In the genomic region with DNA sequence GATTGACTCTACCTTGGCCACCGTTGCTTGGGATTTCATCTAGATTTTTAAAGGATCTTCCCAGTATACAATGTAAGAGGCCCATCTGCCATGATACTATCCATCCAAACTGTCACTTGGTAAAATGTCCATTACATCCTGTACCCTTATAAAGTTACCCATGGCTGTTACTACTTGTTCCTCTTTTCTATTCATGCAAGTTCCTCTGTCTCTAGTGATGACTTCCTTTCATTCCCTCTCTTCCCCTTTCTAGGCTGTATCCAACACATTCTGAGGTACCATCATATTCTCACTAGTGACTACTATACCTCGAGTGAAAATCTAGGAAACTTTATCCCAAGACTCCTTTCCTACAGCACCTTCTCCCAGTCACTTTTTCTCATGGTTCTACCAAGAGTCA, we compare ENCODE assay signal across 19 mouse cellular contexts.
A peak's percentile ranks its signal among the peaks of the same experiment; 100 is the strongest.
DNase-seq lines count a peak whose midpoint lies in the region; ATAC-seq and TF ChIP-seq lines count a peak whose summit lies in the region.
"Had no signal": no experiment of that assay in that cellular context is flagged by ENCODE, and none has a peak within 500 bp of the region (broad histone marks: within the 10 kb centered on the region; RNA-seq: fewer than 3 reads in every experiment).

No protein-coding gene starts in this region.

- no peak overlapping the region for H3K4me2 ChIP-seq in intestine, embryonic 16.5 days (ENCODE audit: low read depth, low read length)
- peak overlapping the region; percentile 69 for H3K4me2 ChIP-seq in myocyte (ENCODE audit: low read depth)
- H3K4me2 ChIP-seq in neural tube, embryonic 15.5 days: no peak overlapping the region
- H3K4me2 ChIP-seq: forebrain, embryonic 13.5 days; heart, embryonic 13.5 days; hindbrain, embryonic 14.5 days had no signal

- no peak overlapping the region for H3K9ac ChIP-seq in intestine, embryonic 16.5 days (ENCODE audit: low read depth, low read length)
- H3K9ac ChIP-seq in neural tube, embryonic 15.5 days (replicated peaks): no peak overlapping the region
- H3K9ac ChIP-seq: forebrain, embryonic 13.5 days; forebrain, postnatal 0 days; heart, embryonic 13.5 days; hindbrain, embryonic 14.5 days had no signal

- TF ChIP-seq CTCF in lung, adult 2 months (IDR thresholded peaks at IDR 0.05; ENCODE audit: insufficient read depth, low read length): no peak

- WGBS in intestine, embryonic 16.5 days: 90% methylated on average over 2 of the region's 2 CpGs
- 85% methylated on average over 2 of the region's 2 CpGs for WGBS in neural tube, embryonic 15.5 days
- WGBS in lung, adult 2 months: 66% methylated on average over 2 of the region's 2 CpGs

- H3K4me3 ChIP-seq in intestine, embryonic 16.5 days (ENCODE audit: low read length): no peak overlapping the region
- no peak overlapping the region for H3K4me3 ChIP-seq in myocyte
- H3K4me3 ChIP-seq in neural tube, embryonic 15.5 days (replicated peaks): no peak overlapping the region
- no peak overlapping the region for H3K4me3 ChIP-seq in lung, adult 2 months (replicated peaks; ENCODE audit: extremely low read depth, low read depth, low read length)
- H3K4me3 ChIP-seq: embryonic facial prominence, embryonic 10.5 days; forebrain, embryonic 13.5 days; heart, embryonic 13.5 days had no signal

- H3K4me1 ChIP-seq in intestine, embryonic 16.5 days (ENCODE audit: control insufficient read depth, insufficient read depth, low read length): no peaks in the 10 kb centered on the region
- H3K4me1 ChIP-seq in neural tube, embryonic 15.5 days: peaks cover 3% of the 10 kb centered on the region
- no peaks in the 10 kb centered on the region for H3K4me1 ChIP-seq in lung, adult 2 months (ENCODE audit: control insufficient read depth, insufficient read depth, low read length)
- H3K4me1 ChIP-seq: embryonic facial prominence, embryonic 10.5 days; forebrain, embryonic 13.5 days had no signal

- H3K9me3 ChIP-seq in intestine, embryonic 16.5 days (ENCODE audit: control insufficient read depth, low read length): no peaks in the 10 kb centered on the region
- H3K9me3 ChIP-seq in neural tube, embryonic 15.5 days (replicated peaks): no peaks in the 10 kb centered on the region
- H3K9me3 ChIP-seq: embryonic facial prominence, embryonic 10.5 days; forebrain, embryonic 13.5 days; heart, embryonic 13.5 days had no signal

- no peak for DNase-seq in adrenal gland, adult (ENCODE audit: inconsistent age in 2 of 2, low spot score in 1 of 2)
- DNase-seq in lung, adult 2 months: no peak
- no peak for DNase-seq in gastrocnemius, adult 8-10 months (ENCODE audit: low spot score in 2 of 2)
- DNase-seq: adrenal gland, adult 8-10 months; cerebellum, adult 11-12 months; cerebellum, adult 9-10 months; cerebellum, postnatal 25 days; forebrain, postnatal 0 days; gastrocnemius, postnatal 25 days; heart, postnatal 36 days had no signal

- peak overlapping the region; percentile 84 for H3K27ac ChIP-seq in intestine, embryonic 16.5 days (ENCODE audit: low read length)
- no peak overlapping the region for H3K27ac ChIP-seq in neural tube, embryonic 15.5 days (replicated peaks)
- H3K27ac ChIP-seq: embryonic facial prominence, embryonic 10.5 days; forebrain, embryonic 13.5 days; heart, embryonic 13.5 days; hindbrain, embryonic 14.5 days had no signal

- no peaks in the 10 kb centered on the region for H3K27me3 ChIP-seq in intestine, embryonic 16.5 days (replicated peaks; ENCODE audit: control insufficient read depth, insufficient read depth, low read length)
- no peaks in the 10 kb centered on the region for H3K27me3 ChIP-seq in myocyte (ENCODE audit: control insufficient read depth, insufficient read depth, insufficient read length)
- no peaks in the 10 kb centered on the region for H3K27me3 ChIP-seq in neural tube, embryonic 15.5 days (replicated peaks)
- H3K27me3 ChIP-seq: CH12.LX; forebrain, embryonic 13.5 days had no signal

- H3K79me2 ChIP-seq in myocyte (ENCODE audit: control insufficient read depth, insufficient read depth): no peaks in the 10 kb centered on the region

- H3K36me3 ChIP-seq in intestine, embryonic 16.5 days (ENCODE audit: control insufficient read depth, insufficient read depth, low read length): no peaks in the 10 kb centered on the region
- H3K36me3 ChIP-seq in myocyte (ENCODE audit: control insufficient read depth, insufficient read depth): no peaks in the 10 kb centered on the region
- H3K36me3 ChIP-seq in neural tube, embryonic 15.5 days: no peaks in the 10 kb centered on the region
- H3K36me3 ChIP-seq: embryonic facial prominence, embryonic 10.5 days; heart, embryonic 13.5 days had no signal

- no peak for TF ChIP-seq POLR2A in myocyte (IDR thresholded peaks at IDR 0.05; ENCODE audit: insufficient read length, low read depth)
- TF ChIP-seq POLR2A in lung, adult 2 months (IDR thresholded peaks at IDR 0.05; ENCODE audit: borderline replicate concordance, extremely low read depth, low read depth, low read length): no peak

- peak; percentile 96 for ATAC-seq in granulocyte monocyte progenitor cell, adult 5-6 weeks (replicated peaks; ENCODE audit: poor library complexity, severe bottlenecking)
- no peak; the same call in 1 of the 2 replicates for ATAC-seq in intestine, embryonic 16.5 days
- no peak for ATAC-seq in neural tube, embryonic 15.5 days (ENCODE audit: low FRiP score)
- ATAC-seq: forebrain, embryonic 13.5 days; forebrain, postnatal 0 days had no signal

- no peak overlapping the region for H3ac ChIP-seq in myocyte (ENCODE audit: control insufficient read depth, insufficient read length)

TF ChIP-seq in myocyte, 11 proteins besides CTCF, POLR2A, EP300 and RAD21:
- TF ChIP-seq MYOD1 (IDR thresholded peaks at IDR 0.05; ENCODE audit: control insufficient read depth in 1 of 3, insufficient read length in 2 of 3, low read depth in 2 of 3) (no peak), TCF12 (IDR thresholded peaks at IDR 0.05; ENCODE audit: insufficient read depth, poor library complexity, severe bottlenecking) (no peak)
